Mouse (Mus musculus): ENCODE measurements around the gene Fzr1. TPM values are rescaled to one million over a fixed set of nuclear protein-coding genes. Genes with fewer than 3 reads are reported as not detected.

The Fzr1 gene
- total and polyA plus RNA-seq, 2 experiments from 2014 or later, result 98.3 to 147 TPM

DNA sequence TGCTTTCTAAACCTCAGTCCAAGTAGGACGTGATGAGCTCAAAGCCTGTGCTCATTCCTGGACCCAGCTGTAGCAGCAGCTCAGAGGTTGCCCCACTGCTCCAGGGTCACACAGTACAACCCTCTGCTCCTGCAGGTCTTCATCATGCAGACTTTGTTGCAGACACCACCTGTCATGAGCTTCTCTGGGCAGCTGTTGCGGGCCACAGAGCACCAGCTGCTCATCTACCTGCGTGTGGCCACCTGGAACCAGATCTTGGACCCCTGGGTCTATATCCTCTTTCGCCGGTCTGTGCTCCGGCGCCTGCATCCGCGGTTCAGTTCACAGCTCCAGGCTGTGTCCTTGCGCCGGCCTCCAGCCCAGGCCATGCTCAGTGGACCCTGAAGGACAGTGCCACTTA is 44.0 kb downstream of the Fzr1 start:
- Histone ChIP-seq H3K27ac (ENCODE audit: low read depth, low read length) (no peak overlapping the region), H3K27me3 (ENCODE audit: insufficient read depth, low read length) (peaks cover 11% of the 10 kb centered on the region), H3K4me1 (ENCODE audit: insufficient read depth, low read length) (no peaks in the 10 kb centered on the region), H3K9ac (replicated peaks; ENCODE audit: low read length, poor library complexity, severe bottlenecking) (no peak overlapping the region), H3K36me3 (ENCODE audit: insufficient read depth, low read length) (no peaks in the 10 kb centered on the region), H3K9me3 (ENCODE audit: low read length) (no peaks in the 10 kb centered on the region), H3K4me3 (ENCODE audit: low read depth, low read length) (no peak overlapping the region), H3K4me2 (ENCODE audit: low read depth, low read length, poor library complexity, severe bottlenecking) (no peak overlapping the region)
- ATAC-seq (ENCODE audit: low FRiP score), result no peak
- WGBS, result 55% methylated on average over 11 of the region's 11 CpGs
- no peak for TF ChIP-seq CTCF (IDR thresholded peaks at IDR 0.05)
- no peak for DNase-seq (ENCODE audit: low spot score)

DNA sequence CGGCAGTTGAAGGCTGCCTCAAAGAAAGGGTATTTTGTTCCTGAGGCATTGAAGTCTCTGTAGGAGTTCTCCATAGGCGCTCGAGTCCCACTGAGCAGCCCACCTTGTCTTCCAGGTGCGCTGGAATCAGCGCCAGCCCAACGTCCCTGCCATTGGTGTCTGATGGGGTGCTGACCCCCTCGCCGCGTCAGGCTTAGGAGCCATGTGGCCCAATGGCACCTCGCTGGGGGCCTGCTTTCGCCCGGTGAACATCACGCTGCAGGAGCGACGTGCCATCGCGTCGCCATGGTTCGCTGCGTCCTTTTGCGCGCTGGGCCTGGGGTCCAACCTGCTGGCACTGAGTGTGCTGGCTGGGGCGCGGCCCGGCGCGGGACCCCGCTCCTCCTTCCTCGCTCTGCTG is 46.0 kb downstream of the Fzr1 start:
- H3K4me2 ChIP-seq (ENCODE audit: low read depth, low read length, poor library complexity, severe bottlenecking), result no peak overlapping the region
- no peak overlapping the region for H3K4me3 ChIP-seq (ENCODE audit: low read depth, low read length)
- peaks cover 4% of the 10 kb centered on the region; the same call in 1 of the 2 replicates for H3K36me3 ChIP-seq (ENCODE audit: insufficient read depth, low read length)
- H3K27ac ChIP-seq (ENCODE audit: low read depth, low read length), result no peak overlapping the region
- no peaks in the 10 kb centered on the region for H3K4me1 ChIP-seq (ENCODE audit: insufficient read depth, low read length)
- H3K9me3 ChIP-seq (ENCODE audit: low read length), result no peaks in the 10 kb centered on the region
- TF ChIP-seq CTCF (IDR thresholded peaks at IDR 0.05), result no peak
- ATAC-seq (ENCODE audit: low FRiP score) (no peak), DNase-seq (ENCODE audit: low spot score) (no peak)
- H3K9ac ChIP-seq (replicated peaks; ENCODE audit: low read length, poor library complexity, severe bottlenecking), result no peak overlapping the region
- 11% methylated on average over 29 of the region's 29 CpGs for WGBS
- peaks cover 11% of the 10 kb centered on the region for H3K27me3 ChIP-seq (ENCODE audit: insufficient read depth, low read length)

DNA sequence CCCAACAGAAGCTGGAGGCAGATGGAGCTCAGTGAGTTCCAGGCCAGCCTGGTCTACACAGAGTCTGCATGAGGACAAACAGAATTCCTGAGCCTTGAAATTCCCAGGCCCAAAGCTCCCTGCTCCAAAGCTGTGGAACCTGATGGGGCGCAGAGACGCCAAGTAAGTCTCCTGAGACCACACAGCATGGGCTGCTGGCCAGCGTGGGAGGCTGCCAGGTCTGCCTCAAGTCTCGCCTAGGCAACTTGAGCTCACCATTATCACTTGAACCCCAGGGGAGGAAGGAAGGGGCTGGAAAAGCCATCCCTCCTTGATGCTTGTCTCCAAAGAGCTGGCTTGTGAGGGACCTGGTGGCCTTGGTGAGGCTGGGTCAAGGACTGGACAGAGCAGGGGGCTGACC is 48.3 kb downstream of the Fzr1 start:
- no peak for ATAC-seq (ENCODE audit: low FRiP score)
- TF ChIP-seq CTCF (IDR thresholded peaks at IDR 0.05), result no peak
- H3K9ac ChIP-seq (replicated peaks; ENCODE audit: low read length, poor library complexity, severe bottlenecking), result 0 out of 2 replicates have a peak overlapping the region, but pooled peaks have one; percentile 8
- no peak overlapping the region for H3K4me3 ChIP-seq (ENCODE audit: low read depth, low read length)
- no peak for DNase-seq (ENCODE audit: low spot score)
- peaks cover 11% of the 10 kb centered on the region for H3K27me3 ChIP-seq (ENCODE audit: insufficient read depth, low read length)
- H3K4me2 ChIP-seq (ENCODE audit: low read depth, low read length, poor library complexity, severe bottlenecking), result no peak overlapping the region
- no peaks in the 10 kb centered on the region for H3K4me1 ChIP-seq (ENCODE audit: insufficient read depth, low read length)
- H3K9me3 ChIP-seq (ENCODE audit: low read length), result no peaks in the 10 kb centered on the region
- peaks cover 27% of the 10 kb centered on the region for H3K36me3 ChIP-seq (ENCODE audit: insufficient read depth, low read length)
- 59% methylated on average over 4 of the region's 4 CpGs for WGBS
- no peak overlapping the region for H3K27ac ChIP-seq (ENCODE audit: low read depth, low read length)

DNA sequence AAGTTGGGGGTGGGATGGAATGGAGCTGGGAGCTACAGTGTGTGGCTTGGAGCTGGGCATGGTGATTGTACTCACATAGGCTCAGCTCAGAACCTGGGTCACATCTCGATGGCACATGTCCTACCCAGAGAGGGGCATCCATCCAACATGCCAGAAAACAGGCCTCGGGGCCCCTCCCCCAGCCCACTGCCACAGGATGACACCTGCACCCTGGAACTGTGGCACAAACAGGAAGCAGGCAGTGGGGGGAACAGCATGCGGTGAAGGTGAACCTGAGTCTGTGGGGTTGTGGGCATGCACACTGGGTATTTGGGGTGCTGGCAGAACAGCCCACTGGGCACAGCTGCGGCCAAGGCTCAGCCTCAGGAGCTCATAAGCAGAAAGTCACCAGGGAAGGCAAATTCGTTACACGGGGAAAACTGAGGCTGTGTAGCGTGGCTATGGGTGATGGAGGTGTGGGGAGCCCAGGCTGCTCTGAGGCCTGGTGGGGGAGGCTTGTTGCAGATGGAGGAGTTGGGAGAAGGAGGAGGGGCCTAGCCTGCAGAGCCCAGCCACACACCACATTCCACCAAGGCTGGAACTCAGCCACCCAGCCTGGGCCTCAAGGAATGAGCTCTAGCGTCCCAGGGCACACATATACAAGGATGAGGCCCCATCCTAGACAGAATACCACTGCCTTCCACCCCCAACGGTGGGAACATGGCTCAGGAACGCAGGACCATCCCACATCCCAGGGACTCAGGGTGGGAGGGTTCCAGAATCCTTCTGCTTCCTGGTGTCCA is 48.9 kb downstream of the Fzr1 start:
- ATAC-seq (ENCODE audit: low FRiP score), result no peak

DNA sequence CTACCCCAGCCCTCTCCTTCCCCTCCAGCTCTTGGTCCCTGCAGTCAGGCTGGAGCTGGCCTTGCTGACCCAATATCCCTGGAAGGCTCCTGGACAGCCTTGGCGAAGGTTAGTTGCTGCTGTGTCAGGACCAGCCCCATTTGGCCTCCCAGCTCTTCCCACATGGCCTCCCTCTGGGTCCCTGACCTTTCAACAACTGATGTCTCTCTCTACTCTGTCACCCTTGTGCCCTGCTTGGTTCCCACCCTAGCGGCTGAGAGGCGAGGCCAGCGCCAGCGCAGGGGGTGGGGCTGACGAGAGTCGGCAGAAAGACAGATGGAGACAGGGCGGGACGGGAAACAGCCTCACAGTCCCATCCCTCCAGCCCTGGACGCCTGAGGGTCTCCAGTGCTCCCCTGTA is 49.9 kb downstream of the Fzr1 start, which contains the start of gene Tbxa2r:
Gene Tbxa2r (plus strand): TSS at position 346 of the 400 bp plus-strand sequence.
- H3K27me3 ChIP-seq (ENCODE audit: insufficient read depth, low read length), result peaks cover 11% of the 10 kb centered on the region
- ATAC-seq (ENCODE audit: low FRiP score) (no peak), DNase-seq (ENCODE audit: low spot score) (no peak)
- no peak within 1 kb of the TSS for H3K9ac ChIP-seq (replicated peaks; ENCODE audit: low read length, poor library complexity, severe bottlenecking)
- H3K4me1 ChIP-seq (ENCODE audit: insufficient read depth, low read length), result no peaks in the 10 kb centered on the region
- no peak for TF ChIP-seq CTCF (IDR thresholded peaks at IDR 0.05)
- no peaks in the 10 kb centered on the region for H3K9me3 ChIP-seq (ENCODE audit: low read length)
- peaks cover 43% of the 10 kb centered on the region for H3K36me3 ChIP-seq (ENCODE audit: insufficient read depth, low read length)
- 14% methylated on average over 10 of the region's 10 CpGs for WGBS
- H3K4me2 ChIP-seq (ENCODE audit: low read depth, low read length, poor library complexity, severe bottlenecking), result no peak within 1 kb of the TSS
- H3K4me3 ChIP-seq (ENCODE audit: low read depth, low read length), result no peak within 1 kb of the TSS
- no peak within 1 kb of the TSS for H3K27ac ChIP-seq (ENCODE audit: low read depth, low read length)

More for the DNA sequence above, 48.9 kb downstream of the Fzr1 start:
- Histone ChIP-seq H3K27ac (ENCODE audit: low read depth, low read length) (no peak overlapping the region), H3K4me2 (ENCODE audit: low read depth, low read length, poor library complexity, severe bottlenecking) (no peak overlapping the region), H3K27me3 (ENCODE audit: insufficient read depth, low read length) (peaks cover 11% of the 10 kb centered on the region), H3K4me3 (ENCODE audit: low read depth, low read length) (no peak overlapping the region), H3K4me1 (ENCODE audit: insufficient read depth, low read length) (no peaks in the 10 kb centered on the region), H3K9ac (replicated peaks; ENCODE audit: low read length, poor library complexity, severe bottlenecking) (no peak overlapping the region), H3K36me3 (ENCODE audit: insufficient read depth, low read length) (peaks cover 33% of the 10 kb centered on the region), H3K9me3 (ENCODE audit: low read length) (no peaks in the 10 kb centered on the region)
- WGBS, result 74% methylated on average over 10 of the region's 10 CpGs
- no peak for TF ChIP-seq CTCF (IDR thresholded peaks at IDR 0.05)
- DNase-seq (ENCODE audit: low spot score), result no peak

DNA sequence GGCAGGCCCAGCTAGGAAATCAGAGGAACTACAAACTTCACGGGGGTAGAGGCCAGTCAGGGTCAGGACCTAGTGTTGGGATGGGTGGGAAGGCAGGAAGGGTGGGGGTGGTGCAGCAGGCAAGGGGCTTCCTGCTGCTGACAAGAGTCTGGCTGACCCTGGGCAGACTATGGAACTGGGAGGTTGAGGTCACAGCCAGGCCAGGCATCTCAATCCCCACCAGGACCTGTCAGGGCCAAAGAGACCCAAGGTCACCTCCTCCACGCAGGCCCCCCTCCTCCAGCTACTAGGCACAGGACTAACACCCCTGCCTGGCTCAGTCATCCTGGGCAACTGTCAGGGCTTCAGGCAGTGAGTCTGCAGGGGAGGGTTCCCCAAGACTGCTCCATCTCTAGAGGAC is 50.4 kb downstream of the Fzr1 start:
- Histone ChIP-seq H3K36me3 (ENCODE audit: insufficient read depth, low read length) (peaks cover 47% of the 10 kb centered on the region), H3K9me3 (ENCODE audit: low read length) (no peaks in the 10 kb centered on the region), H3K4me3 (ENCODE audit: low read depth, low read length) (no peak overlapping the region), H3K27ac (ENCODE audit: low read depth, low read length) (no peak overlapping the region), H3K27me3 (ENCODE audit: insufficient read depth, low read length) (peaks cover 8% of the 10 kb centered on the region), H3K4me2 (ENCODE audit: low read depth, low read length, poor library complexity, severe bottlenecking) (no peak overlapping the region), H3K4me1 (ENCODE audit: insufficient read depth, low read length) (no peaks in the 10 kb centered on the region), H3K9ac (replicated peaks; ENCODE audit: low read length, poor library complexity, severe bottlenecking) (no peak overlapping the region)
- TF ChIP-seq CTCF (IDR thresholded peaks at IDR 0.05), result no peak
- DNase-seq (ENCODE audit: low spot score) (no peak), ATAC-seq (ENCODE audit: low FRiP score) (no peak)
- WGBS, result 63% methylated on average over 2 of the region's 2 CpGs

Measured in midbrain, postnatal 0 days (tissue).